Mouse (Mus musculus): ENCODE measurements around the gene Gss.

DNA sequence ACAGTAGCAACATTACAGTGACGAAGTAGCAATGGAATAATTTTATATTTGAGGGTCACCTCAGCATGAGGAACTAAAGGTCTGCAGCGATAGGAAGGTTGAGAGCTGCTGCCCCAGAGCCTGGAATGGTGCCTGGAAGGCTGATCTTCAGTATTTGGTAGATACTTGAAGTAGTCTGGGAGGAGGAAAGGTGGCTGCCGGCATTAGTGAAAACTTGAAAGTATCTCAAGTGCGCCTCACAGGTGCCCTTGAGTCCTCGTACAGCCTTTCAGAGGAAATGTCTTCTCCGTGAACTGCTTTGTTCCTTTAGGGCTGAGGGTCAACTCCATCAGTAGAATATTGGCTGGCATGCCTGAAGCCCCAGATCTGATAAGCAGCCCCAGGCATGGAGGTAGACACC, 2.9 kb upstream of the Gss start:
- TF ChIP-seq POLR2A (IDR thresholded peaks at IDR 0.05; ENCODE audit: extremely low read depth, insufficient read depth, low read length) (no peak), CTCF (IDR thresholded peaks at IDR 0.05; ENCODE audit: low read depth, low read length) (no peak)
